Mouse (Mus musculus): Measurements from ENCODE around the gene Ric8b. TPM values are rescaled to one million over a fixed set of nuclear protein-coding genes. Genes with fewer than 3 reads are reported as not detected.

Ric8b gene
- total and polyA plus RNA-seq, 2 experiments from 2014 or later = 33.8 to 49.6 TPM

DNA sequence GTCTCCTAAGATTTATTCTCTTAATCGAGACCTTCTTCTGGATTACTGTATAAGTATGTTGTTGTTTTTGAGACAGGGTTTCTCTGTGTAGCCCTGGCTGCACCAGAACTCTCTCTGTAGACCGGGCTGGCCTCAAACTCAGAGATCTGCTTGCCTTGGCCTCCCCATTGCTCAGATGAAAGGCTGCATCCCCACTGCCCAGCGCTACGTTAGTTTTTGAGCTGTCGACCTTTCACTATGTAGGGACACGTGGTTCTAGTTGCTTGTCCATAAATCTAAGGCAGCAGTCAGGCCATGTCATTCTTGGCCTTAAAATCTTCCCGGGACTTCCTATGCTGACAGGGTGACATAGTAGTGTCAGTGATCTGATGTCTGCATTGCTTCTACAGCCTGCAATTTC is 8.9 kb downstream of the Ric8b start:
- Histone ChIP-seq H3K36me3 (ENCODE audit: insufficient read depth, low read length) (peaks cover 12% of the 10 kb centered on the region; the same call in 1 of the 2 replicates), H3K27me3 (ENCODE audit: insufficient read depth, low read length) (no peaks in the 10 kb centered on the region), H3K4me1 (ENCODE audit: insufficient read depth, low read length) (no peaks in the 10 kb centered on the region), H3K4me3 (ENCODE audit: low read length) (no peak overlapping the region), H3K27ac (no peak overlapping the region), H3K9me3 (ENCODE audit: low read length) (no peaks in the 10 kb centered on the region), H3K9ac (replicated peaks; ENCODE audit: low read length) (no peak overlapping the region), H3K4me2 (ENCODE audit: low read depth, low read length) (no peak overlapping the region)
- TF ChIP-seq CTCF (IDR thresholded peaks at IDR 0.05; ENCODE audit: low read depth) = no peak
- ATAC-seq = no peak
- no peak for DNase-seq (ENCODE audit: low spot score)
- 88% methylated on average over 7 of the region's 7 CpGs for WGBS

DNA sequence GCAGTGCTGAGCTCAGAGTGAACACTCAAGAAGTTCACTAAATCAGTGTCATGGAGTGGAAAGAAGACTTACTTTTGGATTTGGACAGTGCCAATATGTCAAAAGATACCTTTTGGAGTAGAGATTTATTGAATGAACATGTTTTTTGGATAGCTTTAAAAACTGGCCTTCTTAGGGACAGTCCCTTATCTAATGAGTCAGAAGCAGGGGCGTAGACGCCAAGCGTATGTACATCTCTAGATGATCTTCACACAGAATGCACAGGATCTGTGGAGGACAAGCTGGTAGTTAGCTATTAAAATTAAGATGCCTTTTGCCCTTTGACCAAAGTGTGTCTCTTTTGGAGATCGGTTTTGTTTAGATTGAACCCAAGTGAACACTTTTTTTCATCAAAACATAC is 9.5 kb downstream of the Ric8b start:
- no peak overlapping the region for H3K4me3 ChIP-seq (ENCODE audit: low read length)
- WGBS = 91% methylated on average over 4 of the region's 4 CpGs
- DNase-seq (ENCODE audit: low spot score) = no peak
- H3K4me1 ChIP-seq (ENCODE audit: insufficient read depth, low read length) = no peaks in the 10 kb centered on the region
- H3K4me2 ChIP-seq (ENCODE audit: low read depth, low read length) = no peak overlapping the region
- H3K36me3 ChIP-seq (ENCODE audit: insufficient read depth, low read length) = peaks cover 12% of the 10 kb centered on the region; the same call in 1 of the 2 replicates
- H3K9ac ChIP-seq (replicated peaks; ENCODE audit: low read length) = no peak overlapping the region
- H3K9me3 ChIP-seq (ENCODE audit: low read length) = no peaks in the 10 kb centered on the region
- H3K27me3 ChIP-seq (ENCODE audit: insufficient read depth, low read length) = no peaks in the 10 kb centered on the region
- no peak for ATAC-seq
- no peak for TF ChIP-seq CTCF (IDR thresholded peaks at IDR 0.05; ENCODE audit: low read depth)
- H3K27ac ChIP-seq = no peak overlapping the region

DNA sequence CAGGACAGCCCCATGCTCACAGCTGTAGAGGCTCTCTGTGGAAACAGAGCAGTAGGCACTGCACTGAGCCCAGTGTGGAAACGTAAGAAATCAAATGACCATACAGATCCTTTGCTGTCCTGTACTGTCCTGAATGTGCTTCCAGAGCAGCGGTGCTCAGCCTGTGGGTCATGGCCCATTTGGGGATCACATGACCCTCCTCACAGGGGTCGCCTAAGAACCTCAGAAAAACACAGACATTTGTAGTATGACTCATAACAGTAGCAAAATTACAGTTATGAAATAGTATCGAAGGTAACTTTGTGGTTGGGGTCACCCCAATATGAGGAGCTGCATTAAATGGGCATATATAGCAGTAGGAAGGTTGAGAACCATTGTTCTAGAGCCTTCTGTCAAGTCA is 11.0 kb downstream of the Ric8b start:
- WGBS = 90% methylated on average over 4 of the region's 4 CpGs
- H3K4me3 ChIP-seq (ENCODE audit: low read length) = no peak overlapping the region
- H3K9me3 ChIP-seq (ENCODE audit: low read length) = no peaks in the 10 kb centered on the region
- H3K9ac ChIP-seq (replicated peaks; ENCODE audit: low read length) = no peak overlapping the region
- no peaks in the 10 kb centered on the region for H3K4me1 ChIP-seq (ENCODE audit: insufficient read depth, low read length)
- DNase-seq (ENCODE audit: low spot score) (no peak), ATAC-seq (no peak)
- H3K36me3 ChIP-seq (ENCODE audit: insufficient read depth, low read length) = peaks cover 12% of the 10 kb centered on the region; the same call in 1 of the 2 replicates
- no peak for TF ChIP-seq CTCF (IDR thresholded peaks at IDR 0.05; ENCODE audit: low read depth)
- H3K4me2 ChIP-seq (ENCODE audit: low read depth, low read length) = no peak overlapping the region
- H3K27me3 ChIP-seq (ENCODE audit: insufficient read depth, low read length) = no peaks in the 10 kb centered on the region
- no peak overlapping the region for H3K27ac ChIP-seq

DNA sequence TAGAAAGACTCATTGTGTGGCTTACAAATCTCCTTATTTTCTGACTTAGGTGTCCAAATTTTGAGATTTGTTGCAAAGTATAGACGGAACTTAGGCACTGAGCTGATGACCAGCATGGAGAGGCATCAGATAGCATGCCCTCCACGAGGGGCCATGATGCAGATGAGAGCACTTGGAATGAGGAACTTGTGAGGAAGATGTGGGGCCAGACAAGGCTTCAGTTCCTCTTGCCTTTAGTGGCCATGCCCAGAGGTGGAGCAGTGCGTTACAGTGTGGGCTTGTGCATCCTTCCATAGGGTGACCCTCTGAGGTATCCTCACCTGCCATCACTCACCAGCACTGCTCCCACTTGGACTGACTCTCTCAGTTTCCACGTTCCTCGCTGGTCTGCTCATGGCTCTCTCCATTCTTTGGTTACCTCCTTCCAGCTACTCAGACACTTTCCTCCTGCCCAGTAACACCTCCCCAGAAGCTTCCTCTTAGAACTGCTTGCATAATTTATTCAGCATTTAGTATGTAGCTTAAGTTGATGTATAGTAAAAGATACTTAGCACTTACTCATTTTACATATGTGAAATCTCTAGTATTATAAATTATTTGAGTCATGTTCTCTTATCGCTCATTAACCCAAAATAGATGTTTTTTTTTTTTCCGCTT is 18.3 kb downstream of the Ric8b start:
- 82% methylated on average over 7 of the region's 7 CpGs for WGBS
- no peaks in the 10 kb centered on the region for H3K27me3 ChIP-seq (ENCODE audit: insufficient read depth, low read length)

DNA sequence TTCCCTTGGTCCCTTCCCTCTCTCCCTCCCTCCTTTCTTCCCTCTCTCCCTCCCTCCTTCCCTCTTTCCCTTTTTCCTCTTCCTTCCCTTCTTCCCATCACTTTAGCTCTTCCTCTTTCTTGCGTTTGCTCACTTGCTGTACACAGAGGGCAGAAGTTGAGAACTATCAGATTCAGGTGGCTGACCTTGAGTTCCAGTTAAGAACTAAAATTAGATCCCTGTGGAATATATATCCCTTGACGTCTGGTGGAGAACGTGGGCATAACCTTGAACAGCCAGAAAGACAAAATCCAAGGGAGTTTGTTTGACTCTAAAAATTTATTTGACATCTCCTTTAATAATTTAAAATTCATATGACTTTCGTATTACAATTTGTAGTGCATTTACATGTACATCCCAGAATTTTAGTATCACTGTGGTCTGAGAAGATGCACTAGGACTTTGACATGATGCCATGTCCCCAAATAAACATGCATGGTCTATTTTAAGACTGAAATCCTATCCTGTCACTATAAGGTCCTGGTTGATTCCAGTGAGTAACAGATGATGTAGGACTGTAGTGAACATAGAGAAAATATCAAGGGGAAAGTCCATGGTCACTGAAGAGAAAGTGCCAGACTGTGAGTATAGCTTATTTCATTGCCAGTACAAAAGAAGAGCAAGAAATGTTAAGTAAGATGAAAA is 19.6 kb downstream of the Ric8b start:
- no peak for TF ChIP-seq CTCF (IDR thresholded peaks at IDR 0.05; ENCODE audit: low read depth)
- no peak overlapping the region for H3K27ac ChIP-seq
- no peaks in the 10 kb centered on the region for H3K9me3 ChIP-seq (ENCODE audit: low read length)
- H3K27me3 ChIP-seq (ENCODE audit: insufficient read depth, low read length) = no peaks in the 10 kb centered on the region
- no peak overlapping the region for H3K4me2 ChIP-seq (ENCODE audit: low read depth, low read length)
- DNase-seq (ENCODE audit: low spot score) (no peak), ATAC-seq (no peak)
- no peak overlapping the region for H3K9ac ChIP-seq (replicated peaks; ENCODE audit: low read length)
- H3K4me1 ChIP-seq (ENCODE audit: insufficient read depth, low read length) = no peaks in the 10 kb centered on the region
- 77% methylated on average over 4 of the region's 4 CpGs for WGBS
- H3K4me3 ChIP-seq (ENCODE audit: low read length) = no peak overlapping the region
- peaks cover 9% of the 10 kb centered on the region for H3K36me3 ChIP-seq (ENCODE audit: insufficient read depth, low read length)

More for the DNA sequence above, 18.3 kb downstream of the Ric8b start:
- ATAC-seq (no peak), DNase-seq (ENCODE audit: low spot score) (no peak)
- H3K36me3 ChIP-seq (ENCODE audit: insufficient read depth, low read length) = peaks cover 9% of the 10 kb centered on the region
- H3K4me2 ChIP-seq (ENCODE audit: low read depth, low read length) = no peak overlapping the region
- H3K4me1 ChIP-seq (ENCODE audit: insufficient read depth, low read length) = no peaks in the 10 kb centered on the region
- no peak overlapping the region for H3K4me3 ChIP-seq (ENCODE audit: low read length)
- H3K9ac ChIP-seq (replicated peaks; ENCODE audit: low read length) = no peak overlapping the region
- TF ChIP-seq CTCF (IDR thresholded peaks at IDR 0.05; ENCODE audit: low read depth) = no peak
- H3K27ac ChIP-seq = no peak overlapping the region
- H3K9me3 ChIP-seq (ENCODE audit: low read length) = no peaks in the 10 kb centered on the region

DNA sequence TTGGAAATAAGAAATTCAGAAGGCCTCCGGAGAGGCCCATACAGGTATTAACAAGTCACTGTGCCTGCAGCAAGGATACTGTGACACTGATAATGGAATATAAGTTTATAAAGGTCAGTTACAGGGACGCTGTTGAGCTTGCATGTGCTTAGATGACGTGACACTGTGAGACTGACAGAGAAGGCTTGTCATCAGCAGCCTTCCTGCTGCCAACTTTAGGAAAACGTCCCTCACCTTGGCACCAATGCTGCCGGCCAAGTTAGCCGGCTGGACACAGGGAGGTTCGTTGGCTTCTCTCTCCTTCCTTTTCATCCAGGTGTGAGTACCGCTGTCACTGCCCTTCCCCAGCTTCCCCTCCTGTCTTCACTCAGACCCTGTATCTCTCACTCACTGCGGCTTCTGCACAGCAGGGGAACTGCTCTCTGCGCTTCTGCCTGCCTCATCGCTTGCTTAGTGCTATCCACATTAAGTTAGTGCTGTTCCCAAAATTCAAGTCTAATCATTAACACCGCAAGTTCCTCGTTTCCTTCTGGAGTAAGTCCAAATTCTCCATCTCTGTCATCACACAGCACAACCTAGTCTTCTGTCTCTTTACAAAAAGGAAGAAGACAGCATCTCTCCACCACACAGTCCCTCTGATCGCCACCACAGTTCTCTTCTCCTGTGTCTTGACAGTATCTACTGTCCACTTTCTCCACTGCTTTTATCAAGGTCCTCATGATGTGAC is 20.8 kb downstream of the Ric8b start:
- H3K27me3 ChIP-seq (ENCODE audit: insufficient read depth, low read length) = no peaks in the 10 kb centered on the region

More for the DNA sequence above, 20.8 kb downstream of the Ric8b start:
- WGBS = 62% methylated on average over 14 of the region's 14 CpGs
- ATAC-seq = no peak
- no peak overlapping the region for H3K27ac ChIP-seq
- no peaks in the 10 kb centered on the region for H3K4me1 ChIP-seq (ENCODE audit: insufficient read depth, low read length)
- DNase-seq (ENCODE audit: low spot score) = no peak
- H3K9ac ChIP-seq (replicated peaks; ENCODE audit: low read length) = no peak overlapping the region
- no peaks in the 10 kb centered on the region for H3K9me3 ChIP-seq (ENCODE audit: low read length)
- H3K36me3 ChIP-seq (ENCODE audit: insufficient read depth, low read length) = peaks cover 9% of the 10 kb centered on the region
- no peak overlapping the region for H3K4me3 ChIP-seq (ENCODE audit: low read length)
- no peak for TF ChIP-seq CTCF (IDR thresholded peaks at IDR 0.05; ENCODE audit: low read depth)
- no peak overlapping the region for H3K4me2 ChIP-seq (ENCODE audit: low read depth, low read length)
